Mouse (Mus musculus): ENCODE data around the gene Cpa5. TPM values are rescaled to one million over a fixed set of nuclear protein-coding genes. Genes with fewer than 3 reads are reported as not detected.

The Cpa5 gene
- polyA plus RNA-seq, 1 experiment from 2014 or later = not detected

- no peaks in the 10 kb centered on the region for H3K27me3 ChIP-seq (replicated peaks; ENCODE audit: control insufficient read depth, insufficient read depth, low read length)
- no peaks in the 10 kb centered on the region for H3K9me3 ChIP-seq (ENCODE audit: control insufficient read depth)
- H3K4me3 ChIP-seq (ENCODE audit: low read depth, low read length) = no peak overlapping the region
- ATAC-seq = no peak
- no peak overlapping the region for H3K27ac ChIP-seq (ENCODE audit: low read depth, low read length)
- no peak for TF ChIP-seq CTCF (IDR thresholded peaks at IDR 0.05; ENCODE audit: low read depth)
- no peak overlapping the region for H3K4me2 ChIP-seq (replicated peaks; ENCODE audit: low read depth)
- H3K36me3 ChIP-seq (ENCODE audit: control insufficient read depth, insufficient read depth) = no peaks in the 10 kb centered on the region
- H3K4me1 ChIP-seq (replicated peaks; ENCODE audit: control insufficient read depth, insufficient read depth, low read length) = no peaks in the 10 kb centered on the region
- WGBS = 66% methylated on average over 20 of the region's 20 CpGs
- H3K9ac ChIP-seq (ENCODE audit: low read depth, low read length) = no peak overlapping the region
Observed at GRCm38 (mm10) chr6:30572456-30573311, 38.1 kb upstream of the Cpa5 start.

- 72% methylated on average over 5 of the region's 5 CpGs for WGBS
- Histone ChIP-seq H3K36me3 (ENCODE audit: control insufficient read depth, insufficient read depth) (no peaks in the 10 kb centered on the region), H3K9ac (ENCODE audit: low read depth, low read length) (no peak overlapping the region), H3K27ac (ENCODE audit: low read depth, low read length) (no peak overlapping the region), H3K9me3 (ENCODE audit: control insufficient read depth) (no peaks in the 10 kb centered on the region), H3K4me1 (replicated peaks; ENCODE audit: control insufficient read depth, insufficient read depth, low read length) (no peaks in the 10 kb centered on the region), H3K27me3 (replicated peaks; ENCODE audit: control insufficient read depth, insufficient read depth, low read length) (no peaks in the 10 kb centered on the region), H3K4me2 (replicated peaks; ENCODE audit: low read depth) (no peak overlapping the region), H3K4me3 (ENCODE audit: low read depth, low read length) (no peak overlapping the region)
- no peak for TF ChIP-seq CTCF (IDR thresholded peaks at IDR 0.05; ENCODE audit: low read depth)
- ATAC-seq = no peak
Observed at GRCm38 (mm10) chr6:30573380-30573779, 37.4 kb upstream of the Cpa5 start.

- Histone ChIP-seq H3K36me3 (ENCODE audit: control insufficient read depth, insufficient read depth) (no peaks in the 10 kb centered on the region), H3K4me2 (replicated peaks; ENCODE audit: low read depth) (no peak overlapping the region), H3K27me3 (replicated peaks; ENCODE audit: control insufficient read depth, insufficient read depth, low read length) (no peaks in the 10 kb centered on the region), H3K27ac (ENCODE audit: low read depth, low read length) (no peak overlapping the region), H3K9me3 (ENCODE audit: control insufficient read depth) (no peaks in the 10 kb centered on the region), H3K4me1 (replicated peaks; ENCODE audit: control insufficient read depth, insufficient read depth, low read length) (no peaks in the 10 kb centered on the region), H3K4me3 (ENCODE audit: low read depth, low read length) (no peak overlapping the region), H3K9ac (ENCODE audit: low read depth, low read length) (no peak overlapping the region)
- no peak for TF ChIP-seq CTCF (IDR thresholded peaks at IDR 0.05; ENCODE audit: low read depth)
- ATAC-seq = no peak
- 86% methylated on average over 1 of the region's 1 CpGs for WGBS
Observed at GRCm38 (mm10) chr6:30574945-30575344, 35.9 kb upstream of the Cpa5 start.

DNA sequence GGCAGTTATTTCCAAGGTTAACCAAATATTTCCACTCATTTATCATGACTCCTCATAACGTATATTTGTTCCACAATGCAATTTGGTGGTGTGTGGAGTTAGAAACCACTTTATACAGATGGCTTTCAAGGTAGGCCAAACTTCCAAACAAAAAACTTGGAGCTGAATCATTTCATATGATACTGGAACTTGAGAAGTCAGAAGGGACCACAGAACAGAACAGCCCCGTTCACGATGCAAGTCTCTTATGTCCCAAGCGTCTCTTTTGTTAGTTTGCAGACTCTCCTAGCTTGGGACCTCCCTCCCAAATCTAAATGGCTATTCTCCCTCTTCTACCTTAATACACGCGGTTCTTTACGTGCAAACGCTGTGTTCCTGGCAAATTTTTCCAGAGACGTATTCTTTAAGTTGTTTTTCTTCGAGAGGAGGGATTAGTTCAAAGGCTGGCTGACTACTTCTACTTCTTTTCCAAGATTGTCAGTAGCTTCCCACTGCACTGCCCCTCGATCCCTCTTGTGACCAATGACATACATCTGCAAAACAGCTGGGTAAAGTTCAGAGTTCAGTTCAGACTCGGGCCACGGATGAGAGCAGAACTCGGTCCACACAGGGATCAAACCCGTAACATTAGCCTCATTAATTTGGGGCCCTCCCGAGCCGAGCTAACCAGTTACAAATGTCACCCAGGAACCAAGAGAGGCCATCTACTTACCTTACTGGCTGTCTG lies 34.2 kb upstream of the Cpa5 start:
- Histone ChIP-seq H3K36me3 (ENCODE audit: control insufficient read depth, insufficient read depth) (no peaks in the 10 kb centered on the region), H3K4me1 (replicated peaks; ENCODE audit: control insufficient read depth, insufficient read depth, low read length) (no peaks in the 10 kb centered on the region), H3K27me3 (replicated peaks; ENCODE audit: control insufficient read depth, insufficient read depth, low read length) (no peaks in the 10 kb centered on the region), H3K4me2 (replicated peaks; ENCODE audit: low read depth) (no peak overlapping the region), H3K9me3 (ENCODE audit: control insufficient read depth) (no peaks in the 10 kb centered on the region), H3K27ac (ENCODE audit: low read depth, low read length) (no peak overlapping the region), H3K9ac (ENCODE audit: low read depth, low read length) (no peak overlapping the region), H3K4me3 (ENCODE audit: low read depth, low read length) (no peak overlapping the region)
- no peak for TF ChIP-seq CTCF (IDR thresholded peaks at IDR 0.05; ENCODE audit: low read depth)
- WGBS = 63% methylated on average over 17 of the region's 17 CpGs
- ATAC-seq = no peak

- Histone ChIP-seq H3K4me2 (replicated peaks; ENCODE audit: low read depth) (no peak overlapping the region), H3K27ac (ENCODE audit: low read depth, low read length) (no peak overlapping the region), H3K36me3 (ENCODE audit: control insufficient read depth, insufficient read depth) (no peaks in the 10 kb centered on the region), H3K9ac (ENCODE audit: low read depth, low read length) (no peak overlapping the region), H3K4me1 (replicated peaks; ENCODE audit: control insufficient read depth, insufficient read depth, low read length) (no peaks in the 10 kb centered on the region), H3K4me3 (ENCODE audit: low read depth, low read length) (no peak overlapping the region), H3K27me3 (replicated peaks; ENCODE audit: control insufficient read depth, insufficient read depth, low read length) (no peaks in the 10 kb centered on the region), H3K9me3 (ENCODE audit: control insufficient read depth) (no peaks in the 10 kb centered on the region)
- 81% methylated on average over 17 of the region's 17 CpGs for WGBS
- no peak for TF ChIP-seq CTCF (IDR thresholded peaks at IDR 0.05; ENCODE audit: low read depth)
- ATAC-seq = no peak
Observed at GRCm38 (mm10) chr6:30579961-30580840, 30.6 kb upstream of the Cpa5 start.

GRCm38 (mm10) chr6:30580841-30581176 lies 30.0 kb upstream of the Cpa5 start:
- TF ChIP-seq CTCF (IDR thresholded peaks at IDR 0.05; ENCODE audit: low read depth) = no peak
- H3K9ac ChIP-seq (ENCODE audit: low read depth, low read length) = no peak overlapping the region
- no peak overlapping the region for H3K4me2 ChIP-seq (replicated peaks; ENCODE audit: low read depth)
- H3K4me1 ChIP-seq (replicated peaks; ENCODE audit: control insufficient read depth, insufficient read depth, low read length) = no peaks in the 10 kb centered on the region
- H3K27me3 ChIP-seq (replicated peaks; ENCODE audit: control insufficient read depth, insufficient read depth, low read length) = no peaks in the 10 kb centered on the region
- no peaks in the 10 kb centered on the region for H3K36me3 ChIP-seq (ENCODE audit: control insufficient read depth, insufficient read depth)
- no peak overlapping the region for H3K4me3 ChIP-seq (ENCODE audit: low read depth, low read length)
- WGBS = 82% methylated on average over 8 of the region's 8 CpGs
- no peak for ATAC-seq
- H3K9me3 ChIP-seq (ENCODE audit: control insufficient read depth) = no peaks in the 10 kb centered on the region
- no peak overlapping the region for H3K27ac ChIP-seq (ENCODE audit: low read depth, low read length)

All from intestine, postnatal 0 days (tissue).